Mouse (Mus musculus) adrenal gland, adult 2 months (tissue): ENCODE results near the gene Olfr1097. TPM values are rescaled to one million over a fixed set of nuclear protein-coding genes. Genes with fewer than 3 reads are reported as not detected.

Experiments
- DNase-seq: peaks from one replicate; pipeline ENCODE4 v3.0.0; 2021
- long read RNA-seq: library from polyadenylated mRNA; stranded (forward); transcript quantifications from one replicate; pipeline ENCODE4 v2.0.0, GENCODE M21; 2021
- polyA plus RNA-seq: library from polyadenylated mRNA; depleted of rRNA; stranded (reverse); fragments of >200 nt; gene quantifications from 2 replicates; pipeline ENCODE4 v1.2.3, GENCODE M21; 2012; rRNA removed
- total RNA-seq, 2 experiments: library from RNA; stranded (reverse); gene quantifications; 2 replicates each; pipeline ENCODE4 v1.2.3; 2021

The Olfr1097 gene
- total RNA-seq: not detected
- polyA plus RNA-seq: not detected in 2 replicates
- long read RNA-seq: 0 reads

DNA sequence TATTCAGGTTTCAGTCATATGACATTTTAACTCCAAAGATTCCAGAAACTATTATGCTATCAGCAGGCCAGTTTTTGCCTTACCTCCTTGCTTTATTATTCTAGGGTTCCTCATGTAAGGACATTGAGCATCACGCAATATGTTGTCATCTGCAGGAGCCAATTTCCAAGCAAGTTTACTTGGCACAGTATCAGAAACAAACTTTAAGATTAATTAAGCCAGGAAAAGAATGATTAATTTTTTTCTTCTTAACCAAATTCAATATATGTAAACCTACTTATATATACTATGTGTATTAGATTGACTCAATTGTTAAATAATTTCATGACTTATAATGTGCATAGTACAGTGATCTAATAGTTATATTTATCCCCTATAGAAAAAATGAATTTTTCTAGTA lies at the start of gene Olfr1097:
Olfr1097 (minus strand) TSS at position 101 of the 400 bp plus-strand sequence.
- DNase-seq: no peak

DNA sequence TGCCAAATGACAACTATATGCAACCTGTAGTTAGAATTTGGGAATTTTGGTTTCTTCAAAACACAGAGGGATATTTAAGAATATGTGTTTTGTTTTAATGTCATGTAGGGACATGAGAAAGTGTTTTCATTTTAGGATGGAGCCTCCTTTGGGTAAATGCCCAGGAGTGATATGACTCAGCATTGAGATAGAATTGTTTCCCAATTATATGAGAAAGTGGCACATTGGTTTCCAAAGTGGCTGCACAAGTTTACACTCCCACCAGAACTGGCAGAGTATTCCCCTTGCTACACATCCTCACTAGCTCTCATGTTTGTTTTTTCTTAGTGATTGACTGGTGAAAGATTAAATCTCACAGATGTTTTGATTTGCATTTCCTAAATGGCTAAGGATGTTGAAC lies 34.5 kb upstream of the Olfr1097 start:
- DNase-seq: no peak

DNA sequence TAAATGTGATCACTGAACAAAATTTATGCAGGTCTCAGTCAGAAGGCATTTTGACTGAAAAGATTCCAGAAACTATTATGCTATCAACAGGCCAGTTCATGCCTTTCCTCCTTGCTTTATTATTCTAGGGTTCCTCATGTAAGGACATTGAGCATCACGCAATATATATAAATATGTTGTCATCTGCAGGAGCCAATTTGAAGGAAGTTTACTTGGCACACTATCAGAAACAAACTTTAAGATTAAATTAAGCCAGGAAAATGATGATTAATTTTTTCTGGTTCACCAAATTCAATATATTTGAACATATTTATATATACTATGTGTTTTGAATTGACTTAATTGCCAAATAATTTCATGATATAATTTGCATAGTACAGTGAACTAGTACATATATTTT lies 32.4 kb upstream of the Olfr1097 start, which contains the start of gene Olfr1098:
Olfr1098 (minus strand) TSS at position 101 of the 400 bp plus-strand sequence.
- DNase-seq: no peak

DNA sequence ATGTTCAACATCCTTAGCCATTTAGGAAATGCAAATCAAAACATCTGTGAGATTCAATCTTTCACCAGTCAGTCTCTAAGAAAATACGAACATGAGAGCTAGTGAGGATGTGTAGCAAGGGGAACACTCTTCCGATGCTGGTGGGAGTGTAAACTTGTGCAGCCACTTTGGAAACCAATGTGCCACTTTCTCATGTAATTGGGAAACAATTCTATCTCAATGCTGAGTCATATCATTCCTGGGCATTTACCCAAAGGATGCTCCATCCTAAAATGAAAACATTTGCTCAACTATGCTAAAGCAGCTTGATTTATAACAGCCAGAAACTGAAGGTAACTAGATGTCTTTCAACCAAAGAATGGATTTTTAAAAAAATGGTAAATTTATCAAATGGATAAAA lies 13.6 kb upstream of the Olfr1097 start:
- no peak for DNase-seq

DNA sequence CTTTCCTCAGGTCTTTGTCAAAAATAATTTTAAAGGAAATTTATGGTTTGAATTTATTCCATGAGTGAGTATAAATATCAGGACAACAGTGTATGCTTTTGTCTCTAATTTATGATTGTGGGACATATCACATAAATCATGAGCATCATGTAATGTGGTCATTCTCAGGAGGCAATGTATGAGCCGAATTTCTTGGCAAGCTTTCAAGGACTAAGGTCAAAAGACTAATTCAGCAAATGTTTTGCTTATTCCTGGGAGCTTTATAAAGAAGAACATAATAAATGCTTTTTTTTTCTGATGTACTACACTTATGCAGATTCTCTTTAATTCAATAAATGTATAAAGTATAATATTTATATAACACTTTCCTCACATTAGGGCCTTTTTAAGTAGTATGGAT lies 17.3 kb downstream of the Olfr1097 start, which contains the start of gene Gm13723:
Gm13723 (minus strand) TSS at position 101 of the 400 bp plus-strand sequence.
- DNase-seq: no peak

DNA sequence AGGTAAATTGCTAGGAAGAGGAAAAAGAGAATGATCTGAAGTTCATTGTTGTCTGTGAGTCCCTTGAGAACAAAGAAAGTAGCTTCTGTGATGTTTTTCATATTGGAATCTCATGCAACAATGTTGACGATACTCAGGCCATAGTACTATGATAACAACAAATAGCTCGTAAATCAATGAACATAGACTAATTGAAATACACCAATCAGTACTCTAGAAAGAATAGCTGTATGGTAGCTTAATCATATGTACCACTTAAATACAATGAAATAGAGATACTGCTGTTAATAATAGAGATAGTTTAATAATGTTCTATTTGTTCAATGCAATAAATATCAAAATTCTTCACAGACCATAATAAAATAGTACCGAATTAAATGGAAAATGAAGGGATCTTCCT lies 40.4 kb downstream of the Olfr1097 start, which contains the start of gene Olfr1095:
Olfr1095 (minus strand) TSS at position 101 of the 400 bp plus-strand sequence.
- no peak for DNase-seq

Other genes starting within 250 kb of the Olfr1097 start
- not detected for gene Olfr1085, start 230.2 kb downstream of the Olfr1097 start, total RNA-seq
- not detected in 2 replicates for gene Olfr1085, start 230.2 kb downstream of the Olfr1097 start, polyA plus RNA-seq
- gene Olfr1086, start 212.1 kb downstream of the Olfr1097 start, total RNA-seq: not detected
- gene Olfr1086, start 212.1 kb downstream of the Olfr1097 start, polyA plus RNA-seq: not detected in 2 replicates
- not detected for gene Olfr1087, start 193.8 kb downstream of the Olfr1097 start, total RNA-seq
- not detected in 2 replicates for gene Olfr1087, start 193.8 kb downstream of the Olfr1097 start, polyA plus RNA-seq
- gene Olfr1089, start 158.5 kb downstream of the Olfr1097 start, total RNA-seq: not detected
- gene Olfr1089, start 158.5 kb downstream of the Olfr1097 start, polyA plus RNA-seq: not detected in 2 replicates
- gene Olfr1090, start 133.2 kb downstream of the Olfr1097 start, total RNA-seq: not detected
- gene Olfr1090, start 133.2 kb downstream of the Olfr1097 start, polyA plus RNA-seq: not detected in 2 replicates
- gene Olfr1093, start 109.7 kb downstream of the Olfr1097 start, total RNA-seq: not detected
- gene Olfr1093, start 109.7 kb downstream of the Olfr1097 start, polyA plus RNA-seq: not detected in 2 replicates
- gene Olfr141, start 82.2 kb downstream of the Olfr1097 start, total RNA-seq: not detected
- gene Olfr141, start 82.2 kb downstream of the Olfr1097 start, polyA plus RNA-seq: not detected in 2 replicates
- gene Olfr1094, start 67.6 kb downstream of the Olfr1097 start, total RNA-seq: not detected
- not detected in 2 replicates for gene Olfr1094, start 67.6 kb downstream of the Olfr1097 start, polyA plus RNA-seq
- gene Olfr1095, start 40.5 kb downstream of the Olfr1097 start, total RNA-seq: not detected
- not detected in 2 replicates for gene Olfr1095, start 40.5 kb downstream of the Olfr1097 start, polyA plus RNA-seq
- gene Gm13723, start 17.4 kb downstream of the Olfr1097 start, total RNA-seq: not detected
- gene Gm13723, start 17.4 kb downstream of the Olfr1097 start, polyA plus RNA-seq: not detected in 2 replicates
- gene Olfr1098, start 32.3 kb upstream of the Olfr1097 start, total RNA-seq: not detected
- not detected in 2 replicates for gene Olfr1098, start 32.3 kb upstream of the Olfr1097 start, polyA plus RNA-seq
- not detected for gene Olfr1099, start 68.5 kb upstream of the Olfr1097 start, total RNA-seq
- not detected in 2 replicates for gene Olfr1099, start 68.5 kb upstream of the Olfr1097 start, polyA plus RNA-seq
- not detected for gene Olfr1100, start 87.7 kb upstream of the Olfr1097 start, total RNA-seq
- gene Olfr1100, start 87.7 kb upstream of the Olfr1097 start, polyA plus RNA-seq: not detected in 2 replicates
- gene Olfr1101, start 99.0 kb upstream of the Olfr1097 start, total RNA-seq: not detected
- gene Olfr1101, start 99.0 kb upstream of the Olfr1097 start, polyA plus RNA-seq: not detected in 2 replicates
- gene Olfr1102, start 106.2 kb upstream of the Olfr1097 start, total RNA-seq: not detected
- not detected in 2 replicates for gene Olfr1102, start 106.2 kb upstream of the Olfr1097 start, polyA plus RNA-seq
- gene Olfr1104, start 134.9 kb upstream of the Olfr1097 start, total RNA-seq: not detected
- not detected in 2 replicates for gene Olfr1104, start 134.9 kb upstream of the Olfr1097 start, polyA plus RNA-seq
- gene Olfr1105, start 144.3 kb upstream of the Olfr1097 start, total RNA-seq: not detected
- gene Olfr1105, start 144.3 kb upstream of the Olfr1097 start, polyA plus RNA-seq: not detected in 2 replicates
- not detected for gene Olfr1106, start 160.1 kb upstream of the Olfr1097 start, total RNA-seq
- gene Olfr1106, start 160.1 kb upstream of the Olfr1097 start, polyA plus RNA-seq: not detected in 2 replicates
- gene Olfr1107, start 183.6 kb upstream of the Olfr1097 start, total RNA-seq: not detected
- gene Olfr1107, start 183.6 kb upstream of the Olfr1097 start, polyA plus RNA-seq: not detected in 2 replicates
- not detected for gene Olfr1109, start 203.8 kb upstream of the Olfr1097 start, total RNA-seq
- not detected in 2 replicates for gene Olfr1109, start 203.8 kb upstream of the Olfr1097 start, polyA plus RNA-seq
- not detected for gene Olfr259, start 222.4 kb upstream of the Olfr1097 start, total RNA-seq
- not detected in 2 replicates for gene Olfr259, start 222.4 kb upstream of the Olfr1097 start, polyA plus RNA-seq
- not detected for gene Olfr1110, start 248.1 kb upstream of the Olfr1097 start, total RNA-seq
- not detected in 2 replicates for gene Olfr1110, start 248.1 kb upstream of the Olfr1097 start, polyA plus RNA-seq